Comparison of ENCODE assay signal across 16 mouse cellular contexts in the genomic region with DNA sequence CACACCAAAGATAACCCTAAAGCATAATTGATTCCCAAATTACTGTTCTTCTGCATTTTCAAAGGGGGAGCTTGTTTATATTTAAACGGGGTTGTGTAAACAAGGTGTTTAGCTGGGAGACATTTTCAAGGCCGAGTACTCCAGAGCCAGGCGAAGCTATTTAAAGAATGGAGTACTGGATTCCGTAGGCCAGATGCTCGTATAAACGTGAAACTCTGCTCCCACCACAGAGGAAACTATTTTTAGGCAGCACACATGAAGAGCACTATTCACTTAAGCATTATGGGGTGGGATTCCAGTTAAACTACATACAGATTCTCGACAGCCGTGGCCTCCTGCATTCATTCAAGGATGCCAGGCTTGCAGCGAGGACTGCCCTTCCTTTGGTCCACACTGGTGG. TPM values are rescaled to one million over a fixed set of nuclear protein-coding genes. Genes with fewer than 3 reads are reported as not detected.
A peak's percentile ranks its signal among the peaks of the same experiment; 100 is the strongest.
DNase-seq lines count a peak whose midpoint lies in the region; ATAC-seq lines count a peak whose summit lies in the region.
"Had no signal": no experiment of that assay in that cellular context is flagged by ENCODE, and none has a peak within 500 bp of the region (broad histone marks: within the 10 kb centered on the region; RNA-seq: fewer than 3 reads in every experiment).

No protein-coding gene starts in this region.

- peak overlapping the region; percentile 79 for H3K27ac ChIP-seq in heart, embryonic 11.5 days (ENCODE audit: low read depth, low read length)
- peak overlapping the region; percentile 54; the same call in 1 of the 2 replicates for H3K27ac ChIP-seq in kidney, embryonic 16.5 days (ENCODE audit: low read length)
- peak overlapping the region; percentile 58 for H3K27ac ChIP-seq in embryonic facial prominence, embryonic 15.5 days (replicated peaks)
- H3K27ac ChIP-seq in liver, embryonic 16.5 days (ENCODE audit: low read length) = peak overlapping the region; percentile 64
- H3K27ac ChIP-seq: liver, embryonic 14.5 days; neural tube, embryonic 15.5 days had no signal

- H3K9ac ChIP-seq in heart, embryonic 11.5 days (ENCODE audit: low read depth, low read length) = no peak overlapping the region
- H3K9ac ChIP-seq in kidney, embryonic 16.5 days (replicated peaks; ENCODE audit: low read length) = no peak overlapping the region
- H3K9ac ChIP-seq in embryonic facial prominence, embryonic 15.5 days = no peak overlapping the region
- no peak overlapping the region for H3K9ac ChIP-seq in liver, embryonic 16.5 days (ENCODE audit: low read depth, low read length)
- H3K9ac ChIP-seq: liver, embryonic 14.5 days; neural tube, embryonic 15.5 days had no signal

- H3K36me3 ChIP-seq in heart, embryonic 11.5 days (ENCODE audit: control insufficient read depth, insufficient read depth, low read length) = peaks cover 17% of the 10 kb centered on the region
- H3K36me3 ChIP-seq in kidney, embryonic 16.5 days (ENCODE audit: insufficient read depth, low read length) = peaks cover 33% of the 10 kb centered on the region
- H3K36me3 ChIP-seq in embryonic facial prominence, embryonic 15.5 days = peaks cover 47% of the 10 kb centered on the region
- peaks cover 15% of the 10 kb centered on the region for H3K36me3 ChIP-seq in liver, embryonic 16.5 days (ENCODE audit: control insufficient read depth, insufficient read depth)

- peaks cover 5% of the 10 kb centered on the region; the same call in 1 of the 2 replicates for H3K4me1 ChIP-seq in heart, embryonic 11.5 days (ENCODE audit: control insufficient read depth, insufficient read depth, low read length)
- H3K4me1 ChIP-seq in kidney, embryonic 16.5 days (ENCODE audit: insufficient read depth, low read length) = 0 out of 2 replicates have a peak, but pooled peaks cover 8% of the 10 kb centered on the region
- peaks cover 11% of the 10 kb centered on the region for H3K4me1 ChIP-seq in embryonic facial prominence, embryonic 15.5 days
- peaks cover 4% of the 10 kb centered on the region for H3K4me1 ChIP-seq in liver, embryonic 16.5 days (ENCODE audit: control insufficient read depth, low read depth, low read length)

- H3K9me3 ChIP-seq in heart, embryonic 11.5 days (replicated peaks; ENCODE audit: control insufficient read depth, low read length) = peaks cover 12% of the 10 kb centered on the region
- H3K9me3 ChIP-seq in kidney, embryonic 16.5 days (ENCODE audit: low read length) = peaks cover 16% of the 10 kb centered on the region
- H3K9me3 ChIP-seq in embryonic facial prominence, embryonic 15.5 days (replicated peaks) = peaks cover 6% of the 10 kb centered on the region; the same call in 1 of the 2 replicates
- H3K9me3 ChIP-seq in liver, embryonic 16.5 days (replicated peaks; ENCODE audit: control insufficient read depth, low read length) = peaks cover 4% of the 10 kb centered on the region; the same call in 1 of the 2 replicates
- H3K9me3 ChIP-seq: neural tube, embryonic 15.5 days had no signal

- intact Hi-C loops in heart, postnatal 25 days (cut with DNase I) = no loop called here

- no peak overlapping the region for H3K4me3 ChIP-seq in heart, embryonic 11.5 days (ENCODE audit: low read depth, low read length)
- H3K4me3 ChIP-seq in kidney, embryonic 16.5 days (ENCODE audit: low read length) = no peak overlapping the region
- no peak overlapping the region for H3K4me3 ChIP-seq in embryonic facial prominence, embryonic 15.5 days (replicated peaks)
- no peak overlapping the region for H3K4me3 ChIP-seq in liver, embryonic 16.5 days (ENCODE audit: low read depth, low read length)
- H3K4me3 ChIP-seq: erythroblast, embryonic 14.5 days; megakaryocyte, embryonic 14.5 days; neural tube, embryonic 15.5 days had no signal

- WGBS in heart, embryonic 11.5 days (ENCODE audit: insufficient replicate concordance) = 35% methylated on average over 9 of the region's 9 CpGs
- WGBS in kidney, embryonic 16.5 days = 64% methylated on average over 9 of the region's 9 CpGs
- 40% methylated on average over 9 of the region's 9 CpGs for WGBS in embryonic facial prominence, embryonic 15.5 days
- WGBS in liver, embryonic 16.5 days (ENCODE audit: insufficient replicate concordance) = 57% methylated on average over 9 of the region's 9 CpGs

- H3K27me3 ChIP-seq in heart, embryonic 11.5 days (ENCODE audit: control insufficient read depth, insufficient read depth, low read length) = no peaks in the 10 kb centered on the region
- no peaks in the 10 kb centered on the region for H3K27me3 ChIP-seq in kidney, embryonic 16.5 days (ENCODE audit: insufficient read depth, low read length)
- no peaks in the 10 kb centered on the region for H3K27me3 ChIP-seq in embryonic facial prominence, embryonic 15.5 days
- H3K27me3 ChIP-seq in liver, embryonic 16.5 days (ENCODE audit: control insufficient read depth, insufficient read depth, low read depth, low read length) = no peaks in the 10 kb centered on the region
- H3K27me3 ChIP-seq: megakaryocyte, embryonic 14.5 days; neural tube, embryonic 15.5 days had no signal

- no peak for ATAC-seq in heart, embryonic 11.5 days (replicated peaks; ENCODE audit: insufficient number of reproducible peaks, low FRiP score, low TSS enrichment)
- ATAC-seq in kidney, embryonic 16.5 days (ENCODE audit: low FRiP score, low TSS enrichment) = no peak
- ATAC-seq in embryonic facial prominence, embryonic 15.5 days (ENCODE audit: insufficient number of reproducible peaks, low FRiP score, low TSS enrichment, low read depth) = no peak
- no peak for ATAC-seq in liver, embryonic 16.5 days (ENCODE audit: low read depth)

- DNase-seq in heart, postnatal 25 days (ENCODE audit: low spot score) = no peak
- no peak for DNase-seq in kidney, postnatal 36 days
- no peak for DNase-seq in cerebellum, postnatal 14 days
- no peak for DNase-seq in thymus, postnatal 10 days (ENCODE audit: low spot score in 2 of 2)
- DNase-seq: adrenal gland, postnatal 36 days; kidney, adult 11 months; thymus, postnatal 25 days had no signal

- peak overlapping the region; percentile 22; the same call in 1 of the 2 replicates for H3K4me2 ChIP-seq in heart, embryonic 11.5 days
- H3K4me2 ChIP-seq in kidney, embryonic 16.5 days (replicated peaks; ENCODE audit: low read depth, low read length) = no peak overlapping the region
- H3K4me2 ChIP-seq in embryonic facial prominence, embryonic 15.5 days (replicated peaks) = no peak overlapping the region
- H3K4me2 ChIP-seq in liver, embryonic 16.5 days (ENCODE audit: low read depth, low read length) = no peak overlapping the region
- H3K4me2 ChIP-seq: neural tube, embryonic 15.5 days had no signal

RNA-seq across cellular contexts. Expression of a gene that starts 59.2 kb away (rescaled TPM):
- polyA plus RNA-seq in heart, embryonic 11.5 days (2014; fragmentation: Nextera tagmentation; extraction: Ambion mirVana) = 20.6 and 21.1 TPM in 2 replicates
- total RNA-seq in heart, postnatal 25 days (2021) = 10 to 100 TPM; 22.5 to 28.3 TPM
- polyA plus RNA-seq in kidney, embryonic 16.5 days (2015; fragmentation: Nextera tagmentation; extraction: Ambion mirVana) = 34.0 and 41.4 TPM in 2 replicates
- polyA plus RNA-seq in embryonic facial prominence, embryonic 15.5 days (2015; fragmentation: Nextera tagmentation; extraction: Ambion mirVana) = 46.7 and 50.2 TPM in 2 replicates
- 6.7 and 7.8 TPM in 2 replicates for polyA plus RNA-seq in liver, embryonic 16.5 days (2015; fragmentation: Nextera tagmentation; extraction: Ambion mirVana)
- total RNA-seq: MEL had no signal
